Mouse (Mus musculus): ENCODE data around the gene Lpcat4. TPM values are rescaled to one million over a fixed set of nuclear protein-coding genes. Genes with fewer than 3 reads are reported as not detected.

Gene Lpcat4
- total and polyA plus RNA-seq, 2 experiments from 2014 or later: 22.8 to 44.7 TPM

GRCm38 (mm10) chr2:112220880-112221279 is 18.4 kb upstream of the Lpcat4 start:
- Histone ChIP-seq H3K4me1 (ENCODE audit: insufficient read depth, low read length) (no peaks in the 10 kb centered on the region), H3K4me3 (ENCODE audit: low read length) (no peak overlapping the region), H3K27ac (no peak overlapping the region), H3K4me2 (ENCODE audit: low read depth, low read length) (no peak overlapping the region), H3K9me3 (ENCODE audit: low read length) (no peaks in the 10 kb centered on the region), H3K36me3 (ENCODE audit: insufficient read depth, low read length) (no peaks in the 10 kb centered on the region), H3K27me3 (ENCODE audit: insufficient read depth, low read length) (no peaks in the 10 kb centered on the region), H3K9ac (replicated peaks; ENCODE audit: low read length) (no peak overlapping the region)
- no peak for TF ChIP-seq CTCF (IDR thresholded peaks at IDR 0.05; ENCODE audit: low read depth)
- 94% methylated on average over 5 of the region's 5 CpGs for WGBS
- DNase-seq (ENCODE audit: low spot score) (no peak), ATAC-seq (no peak)

- no peak overlapping the region for H3K4me3 ChIP-seq (ENCODE audit: low read length)
- 82% methylated on average over 5 of the region's 5 CpGs for WGBS
Observed at GRCm38 (mm10) chr2:112222607-112223006, 16.7 kb upstream of the Lpcat4 start.

GRCm38 (mm10) chr2:112224356-112224755 is 14.9 kb upstream of the Lpcat4 start:
- H3K36me3 ChIP-seq (ENCODE audit: insufficient read depth, low read length): no peaks in the 10 kb centered on the region
- ATAC-seq (no peak), DNase-seq (ENCODE audit: low spot score) (no peak)
- no peak overlapping the region for H3K27ac ChIP-seq
- H3K9me3 ChIP-seq (ENCODE audit: low read length): no peaks in the 10 kb centered on the region
- no peak overlapping the region for H3K4me2 ChIP-seq (ENCODE audit: low read depth, low read length)
- H3K9ac ChIP-seq (replicated peaks; ENCODE audit: low read length): no peak overlapping the region
- no peak overlapping the region for H3K4me3 ChIP-seq (ENCODE audit: low read length)
- 64% methylated on average over 4 of the region's 4 CpGs for WGBS
- H3K27me3 ChIP-seq (ENCODE audit: insufficient read depth, low read length): no peaks in the 10 kb centered on the region
- no peak for TF ChIP-seq CTCF (IDR thresholded peaks at IDR 0.05; ENCODE audit: low read depth)
- no peaks in the 10 kb centered on the region for H3K4me1 ChIP-seq (ENCODE audit: insufficient read depth, low read length)

More at GRCm38 (mm10) chr2:112222607-112223006, 16.7 kb upstream of the Lpcat4 start:
- H3K27me3 ChIP-seq (ENCODE audit: insufficient read depth, low read length): no peaks in the 10 kb centered on the region
- no peaks in the 10 kb centered on the region for H3K36me3 ChIP-seq (ENCODE audit: insufficient read depth, low read length)
- DNase-seq (ENCODE audit: low spot score) (no peak), ATAC-seq (no peak)
- H3K9me3 ChIP-seq (ENCODE audit: low read length): no peaks in the 10 kb centered on the region
- H3K9ac ChIP-seq (replicated peaks; ENCODE audit: low read length): no peak overlapping the region
- no peak for TF ChIP-seq CTCF (IDR thresholded peaks at IDR 0.05; ENCODE audit: low read depth)
- H3K4me2 ChIP-seq (ENCODE audit: low read depth, low read length): no peak overlapping the region
- no peak overlapping the region for H3K27ac ChIP-seq
- no peaks in the 10 kb centered on the region for H3K4me1 ChIP-seq (ENCODE audit: insufficient read depth, low read length)

GRCm38 (mm10) chr2:112232623-112233022 is 6.6 kb upstream of the Lpcat4 start:
- H3K4me3 ChIP-seq (ENCODE audit: low read length): no peak overlapping the region
- H3K27ac ChIP-seq: no peak overlapping the region
- TF ChIP-seq CTCF (IDR thresholded peaks at IDR 0.05; ENCODE audit: low read depth): no peak
- no peak overlapping the region for H3K4me2 ChIP-seq (ENCODE audit: low read depth, low read length)
- no peaks in the 10 kb centered on the region for H3K9me3 ChIP-seq (ENCODE audit: low read length)
- H3K4me1 ChIP-seq (ENCODE audit: insufficient read depth, low read length): no peaks in the 10 kb centered on the region
- ATAC-seq (no peak), DNase-seq (ENCODE audit: low spot score) (no peak)
- no peaks in the 10 kb centered on the region for H3K27me3 ChIP-seq (ENCODE audit: insufficient read depth, low read length)
- WGBS: 100% methylated on average over 1 of the region's 1 CpGs
- no peak overlapping the region for H3K9ac ChIP-seq (replicated peaks; ENCODE audit: low read length)
- H3K36me3 ChIP-seq (ENCODE audit: insufficient read depth, low read length): no peaks in the 10 kb centered on the region

- 85% methylated on average over 2 of the region's 2 CpGs for WGBS
- DNase-seq (ENCODE audit: low spot score): no peak
- TF ChIP-seq CTCF (IDR thresholded peaks at IDR 0.05; ENCODE audit: low read depth): no peak
- Histone ChIP-seq H3K4me3 (ENCODE audit: low read length) (no peak overlapping the region), H3K4me2 (ENCODE audit: low read depth, low read length) (no peak overlapping the region), H3K9ac (replicated peaks; ENCODE audit: low read length) (no peak overlapping the region), H3K27ac (no peak overlapping the region), H3K36me3 (ENCODE audit: insufficient read depth, low read length) (no peaks in the 10 kb centered on the region), H3K27me3 (ENCODE audit: insufficient read depth, low read length) (no peaks in the 10 kb centered on the region), H3K9me3 (ENCODE audit: low read length) (no peaks in the 10 kb centered on the region), H3K4me1 (ENCODE audit: insufficient read depth, low read length) (peaks cover 8% of the 10 kb centered on the region; the same call in 1 of the 2 replicates)
- no peak for ATAC-seq
Observed at GRCm38 (mm10) chr2:112236620-112237019, 2.6 kb upstream of the Lpcat4 start.

- no peak overlapping the region for H3K4me3 ChIP-seq (ENCODE audit: low read length)
- ATAC-seq (no peak), DNase-seq (ENCODE audit: low spot score) (no peak)
- 13% methylated on average over 4 of the region's 4 CpGs for WGBS
- no peaks in the 10 kb centered on the region for H3K27me3 ChIP-seq (ENCODE audit: insufficient read depth, low read length)
- peaks cover 8% of the 10 kb centered on the region; the same call in 1 of the 2 replicates for H3K4me1 ChIP-seq (ENCODE audit: insufficient read depth, low read length)
- no peaks in the 10 kb centered on the region for H3K36me3 ChIP-seq (ENCODE audit: insufficient read depth, low read length)
- H3K9me3 ChIP-seq (ENCODE audit: low read length): no peaks in the 10 kb centered on the region
- no peak for TF ChIP-seq CTCF (IDR thresholded peaks at IDR 0.05; ENCODE audit: low read depth)
- H3K9ac ChIP-seq (replicated peaks; ENCODE audit: low read length): no peak overlapping the region
- H3K27ac ChIP-seq: no peak overlapping the region
- H3K4me2 ChIP-seq (ENCODE audit: low read depth, low read length): no peak overlapping the region
Observed at GRCm38 (mm10) chr2:112238006-112238405, 1.3 kb upstream of the Lpcat4 start.

GRCm38 (mm10) chr2:112239935-112240721 is 860 bp downstream of the Lpcat4 start:
- no peaks in the 10 kb centered on the region for H3K27me3 ChIP-seq (ENCODE audit: insufficient read depth, low read length)
- peak overlapping the region; percentile 81 for H3K4me3 ChIP-seq (ENCODE audit: low read length)
- DNase-seq (ENCODE audit: low spot score): peak; percentile 58
- under 1% methylated on average over 25 of the region's 28 CpGs for WGBS
- TF ChIP-seq CTCF (IDR thresholded peaks at IDR 0.05; ENCODE audit: low read depth): peak; percentile 39
- peaks cover 8% of the 10 kb centered on the region; the same call in 1 of the 2 replicates for H3K4me1 ChIP-seq (ENCODE audit: insufficient read depth, low read length)
- no peaks in the 10 kb centered on the region for H3K9me3 ChIP-seq (ENCODE audit: low read length)
- peak overlapping the region; percentile 86 for H3K9ac ChIP-seq (replicated peaks; ENCODE audit: low read length)
- peaks cover 11% of the 10 kb centered on the region; the same call in 1 of the 2 replicates for H3K36me3 ChIP-seq (ENCODE audit: insufficient read depth, low read length)
- peak overlapping the region; percentile 80 for H3K4me2 ChIP-seq (ENCODE audit: low read depth, low read length)
- peak overlapping the region; percentile 97 for H3K27ac ChIP-seq
- ATAC-seq: peak; percentile 70

Data from hindbrain, postnatal 0 days (tissue).